Mouse (Mus musculus) erythroblast, embryonic 14.5 days (primary cell): Measurements from ENCODE around the gene Tssk6. TPM values are rescaled to one million over a fixed set of nuclear protein-coding genes. Genes with fewer than 3 reads are reported as not detected.
A peak's percentile ranks its signal among the peaks of the same experiment; 100 is the strongest.

Experiments
- H3K27me3 ChIP-seq: 2 replicates; pipeline ENCODE4 v1.6.1; 2012; ENCODE audit warnings: inconsistent platforms; ENCODE audit not compliant: control insufficient read depth
- H3K36me3 ChIP-seq: 2 replicates; pipeline ENCODE4 v1.6.1; 2012; ENCODE audit warnings: mild to moderate bottlenecking, inconsistent platforms; ENCODE audit not compliant: control insufficient read depth
- H3K4me1 ChIP-seq: 2 replicates; pipeline ENCODE4 v1.6.1; 2012; ENCODE audit warnings: inconsistent platforms; ENCODE audit not compliant: control insufficient read depth
- H3K4me3 ChIP-seq: replicated peaks from 2 replicates; pipeline ENCODE3; 2012; ENCODE audit warnings: moderate library complexity, mild to moderate bottlenecking, inconsistent platforms
- H3K9me3 ChIP-seq: 2 replicates; pipeline ENCODE4 v1.6.1; 2012; ENCODE audit warnings: low read length, inconsistent platforms, mixed read lengths; ENCODE audit not compliant: control insufficient read depth
- GATA1 ChIP-seq: IDR thresholded peaks from 2 replicates; pipeline ENCODE4 v1.6.1; 2012; ENCODE audit warnings: low read length, inconsistent platforms, mixed read lengths
- TAL1 ChIP-seq: IDR thresholded peaks from 3 replicates; pipeline ENCODE4 v1.6.1; 2012; ENCODE audit warnings: low read length, inconsistent platforms, mixed read lengths
- polyA plus RNA-seq: library from polyadenylated mRNA; stranded (reverse); fragments of >175 nt; gene quantifications from 2 replicates; pipeline ENCODE4 v1.2.3, GENCODE M21; 2012

Gene Tssk6
- polyA plus RNA-seq, 1 experiment: 0.10 TPM

DNA sequence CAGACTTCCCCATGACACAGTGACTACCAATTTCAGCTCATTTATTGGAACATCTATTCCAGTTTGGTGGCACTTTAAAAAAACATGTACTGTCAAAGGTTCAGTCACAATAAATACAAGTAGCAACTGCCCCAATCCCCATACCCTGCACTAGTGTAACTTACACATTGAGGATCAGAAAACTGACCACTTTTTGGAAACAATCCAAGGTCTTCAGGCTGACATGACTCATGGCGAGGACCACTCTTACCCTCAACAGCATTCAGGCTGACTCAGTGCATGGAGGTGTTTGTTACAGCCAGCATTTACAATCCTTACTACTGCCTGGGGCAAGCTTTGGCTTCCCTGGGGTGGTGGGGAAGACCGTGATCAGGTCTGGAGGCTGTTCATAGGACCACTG is 5.1 kb downstream of the Tssk6 start:
- peaks cover 49% of the 10 kb centered on the region for H3K4me1 ChIP-seq
- TF ChIP-seq GATA1: no peak
- no peak for TF ChIP-seq TAL1
- H3K9me3 ChIP-seq: no peaks in the 10 kb centered on the region
- peaks cover 56% of the 10 kb centered on the region for H3K36me3 ChIP-seq
- no peaks in the 10 kb centered on the region for H3K27me3 ChIP-seq
- H3K4me3 ChIP-seq: no peak overlapping the region

DNA sequence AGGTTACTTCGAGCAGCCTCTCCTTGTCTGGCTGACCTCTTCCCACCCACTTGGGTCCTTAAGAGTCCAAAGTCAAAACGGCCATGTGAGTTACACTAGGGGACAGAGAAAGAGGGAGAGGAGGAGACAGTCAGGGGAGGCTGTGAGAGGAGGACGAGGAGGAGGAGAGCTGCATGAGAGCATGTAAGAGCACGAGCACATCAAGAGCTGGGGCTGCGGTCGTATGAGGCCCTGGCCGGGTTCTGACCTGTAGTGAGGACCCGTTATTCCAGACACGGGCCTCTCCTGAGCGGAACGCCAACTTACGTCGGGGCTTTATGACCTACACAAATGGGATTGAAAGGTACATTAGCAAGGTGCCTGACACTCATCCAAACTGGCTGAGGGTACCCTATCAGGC is 9.9 kb downstream of the Tssk6 start:
- H3K9me3 ChIP-seq: no peaks in the 10 kb centered on the region
- H3K4me3 ChIP-seq: no peak overlapping the region
- H3K4me1 ChIP-seq: peaks cover 7% of the 10 kb centered on the region
- H3K36me3 ChIP-seq: peaks cover 99% of the 10 kb centered on the region
- TF ChIP-seq TAL1: no peak
- no peak for TF ChIP-seq GATA1
- H3K27me3 ChIP-seq: no peaks in the 10 kb centered on the region

DNA sequence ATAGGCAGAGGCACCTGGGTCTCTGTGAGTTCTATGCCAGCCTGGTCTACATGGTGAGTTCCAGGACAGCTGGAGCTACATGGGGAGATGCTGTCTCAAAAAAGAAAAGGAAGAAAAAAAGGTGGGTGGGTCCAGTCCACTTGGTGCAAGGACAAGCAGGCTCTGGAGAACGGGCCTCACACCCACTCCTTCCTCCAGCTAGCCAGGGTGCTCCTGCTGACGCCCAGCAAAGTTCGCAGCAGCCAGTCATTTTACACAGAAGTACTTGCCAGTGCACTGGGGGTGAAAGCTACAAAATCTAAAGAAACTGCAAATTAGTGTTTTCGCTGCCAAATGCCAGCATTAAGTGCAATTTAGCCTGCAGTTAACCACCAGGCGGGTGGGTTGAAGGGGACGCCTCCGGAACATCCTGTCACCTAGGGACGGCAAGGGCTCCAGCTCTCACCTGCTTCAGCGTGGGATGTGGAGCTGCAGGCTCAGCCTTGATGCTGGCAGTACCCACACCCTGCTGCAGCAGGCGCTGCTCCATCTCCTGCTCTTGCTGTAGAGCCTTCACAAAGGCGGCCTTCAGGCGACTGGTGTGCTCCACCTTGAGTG is 10.6 kb downstream of the Tssk6 start:
- TF ChIP-seq GATA1: no peak
- TF ChIP-seq TAL1: no peak
- Histone ChIP-seq H3K4me1 (peaks cover 7% of the 10 kb centered on the region), H3K9me3 (no peaks in the 10 kb centered on the region), H3K4me3 (no peak overlapping the region), H3K27me3 (no peaks in the 10 kb centered on the region), H3K36me3 (peaks cover 100% of the 10 kb centered on the region)

DNA sequence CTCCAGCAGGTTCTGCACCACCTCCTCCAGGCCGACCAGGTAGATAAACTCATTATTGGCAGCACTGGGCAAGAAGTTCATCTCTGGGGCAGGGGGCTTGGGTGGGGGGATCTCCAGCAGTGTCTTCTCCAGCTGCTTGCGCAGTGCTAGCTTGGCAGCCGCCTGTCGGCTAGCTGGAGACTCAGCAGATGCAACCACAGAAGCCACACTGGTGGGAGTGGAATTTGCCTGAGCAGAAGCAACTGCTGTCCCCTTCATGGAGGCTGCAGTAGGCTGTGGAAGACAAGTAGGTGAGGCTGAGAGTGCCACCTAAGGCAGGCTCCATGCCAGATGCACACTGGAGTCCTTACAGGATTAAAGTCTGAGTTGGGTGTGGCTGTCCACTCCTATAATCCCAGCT is 12.5 kb downstream of the Tssk6 start:
- TF ChIP-seq TAL1 (no peak), GATA1 (no peak)
- peaks cover 14% of the 10 kb centered on the region for H3K4me1 ChIP-seq
- H3K4me3 ChIP-seq: no peak overlapping the region
- no peaks in the 10 kb centered on the region for H3K27me3 ChIP-seq
- H3K9me3 ChIP-seq: no peaks in the 10 kb centered on the region
- peaks cover 94% of the 10 kb centered on the region for H3K36me3 ChIP-seq

DNA sequence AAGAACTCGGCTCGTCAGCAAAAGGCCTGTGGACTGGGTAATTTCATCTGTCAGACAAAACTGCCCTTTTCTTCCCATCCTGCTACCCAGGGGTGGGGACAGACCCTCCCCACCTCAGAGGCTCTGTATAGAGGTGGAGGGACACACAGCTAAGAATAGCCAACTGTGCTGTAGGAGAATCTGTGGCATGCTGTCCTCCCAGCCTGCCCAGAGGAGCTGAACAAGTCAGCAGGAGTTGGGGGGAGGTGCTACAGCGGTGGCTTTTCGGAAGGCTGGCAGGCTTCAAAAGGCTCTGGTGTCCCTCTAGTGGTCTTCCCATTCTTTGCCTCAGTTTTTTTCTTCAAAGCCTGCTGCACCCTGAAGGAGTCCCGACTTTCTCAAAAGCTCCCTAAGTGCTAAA is 13.8 kb downstream of the Tssk6 start:
- H3K9me3 ChIP-seq: no peaks in the 10 kb centered on the region
- no peaks in the 10 kb centered on the region for H3K27me3 ChIP-seq
- H3K36me3 ChIP-seq: peaks cover 87% of the 10 kb centered on the region
- no peak for TF ChIP-seq TAL1
- no peak for TF ChIP-seq GATA1
- H3K4me3 ChIP-seq: no peak overlapping the region
- H3K4me1 ChIP-seq: peaks cover 24% of the 10 kb centered on the region

DNA sequence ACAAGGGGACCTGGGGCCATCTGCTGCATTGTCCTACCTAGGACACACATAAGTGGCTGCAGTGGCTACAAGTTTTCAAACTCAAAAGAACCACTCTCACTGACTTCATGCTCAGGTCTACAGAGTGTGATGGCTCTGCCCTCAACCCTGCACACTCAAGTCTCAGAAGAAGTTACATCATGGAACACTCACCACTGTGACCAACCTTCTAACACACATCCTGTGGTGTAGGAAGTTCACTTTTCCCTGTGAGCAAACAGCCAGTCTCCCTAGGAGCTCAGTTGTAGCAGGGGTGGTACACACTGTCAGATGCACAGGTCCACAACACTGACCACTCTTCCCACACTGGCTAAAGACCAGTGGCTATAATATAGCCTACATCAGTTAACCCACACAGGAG is 16.5 kb downstream of the Tssk6 start:
- no peak for TF ChIP-seq TAL1
- no peak for TF ChIP-seq GATA1
- H3K36me3 ChIP-seq: peaks cover 85% of the 10 kb centered on the region
- no peaks in the 10 kb centered on the region for H3K27me3 ChIP-seq
- H3K4me3 ChIP-seq: no peak overlapping the region
- H3K9me3 ChIP-seq: no peaks in the 10 kb centered on the region
- peaks cover 36% of the 10 kb centered on the region for H3K4me1 ChIP-seq

DNA sequence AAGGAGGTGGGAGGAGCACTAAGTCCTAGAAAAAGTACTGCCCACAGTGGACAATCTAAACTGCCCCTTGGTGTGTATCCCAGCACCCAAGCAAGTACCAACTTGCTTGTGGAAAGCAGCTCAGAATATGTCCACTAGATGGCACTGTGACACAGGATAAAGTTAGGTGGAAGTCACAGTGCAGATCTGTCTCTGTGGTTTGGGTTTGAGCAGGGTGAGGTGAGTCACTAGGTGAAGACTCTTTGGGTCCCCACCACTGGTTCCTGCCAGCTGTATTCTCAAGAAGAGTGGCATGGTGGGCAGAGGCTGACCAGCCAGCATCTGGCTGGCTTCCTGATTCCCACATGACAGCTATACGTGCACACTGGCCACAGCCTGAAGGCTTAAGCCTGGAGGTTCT is 17.0 kb downstream of the Tssk6 start:
- TF ChIP-seq TAL1: no peak
- TF ChIP-seq GATA1: no peak
- Histone ChIP-seq H3K36me3 (peaks cover 85% of the 10 kb centered on the region), H3K4me1 (peaks cover 36% of the 10 kb centered on the region), H3K4me3 (no peak overlapping the region), H3K27me3 (no peaks in the 10 kb centered on the region), H3K9me3 (no peaks in the 10 kb centered on the region)

DNA sequence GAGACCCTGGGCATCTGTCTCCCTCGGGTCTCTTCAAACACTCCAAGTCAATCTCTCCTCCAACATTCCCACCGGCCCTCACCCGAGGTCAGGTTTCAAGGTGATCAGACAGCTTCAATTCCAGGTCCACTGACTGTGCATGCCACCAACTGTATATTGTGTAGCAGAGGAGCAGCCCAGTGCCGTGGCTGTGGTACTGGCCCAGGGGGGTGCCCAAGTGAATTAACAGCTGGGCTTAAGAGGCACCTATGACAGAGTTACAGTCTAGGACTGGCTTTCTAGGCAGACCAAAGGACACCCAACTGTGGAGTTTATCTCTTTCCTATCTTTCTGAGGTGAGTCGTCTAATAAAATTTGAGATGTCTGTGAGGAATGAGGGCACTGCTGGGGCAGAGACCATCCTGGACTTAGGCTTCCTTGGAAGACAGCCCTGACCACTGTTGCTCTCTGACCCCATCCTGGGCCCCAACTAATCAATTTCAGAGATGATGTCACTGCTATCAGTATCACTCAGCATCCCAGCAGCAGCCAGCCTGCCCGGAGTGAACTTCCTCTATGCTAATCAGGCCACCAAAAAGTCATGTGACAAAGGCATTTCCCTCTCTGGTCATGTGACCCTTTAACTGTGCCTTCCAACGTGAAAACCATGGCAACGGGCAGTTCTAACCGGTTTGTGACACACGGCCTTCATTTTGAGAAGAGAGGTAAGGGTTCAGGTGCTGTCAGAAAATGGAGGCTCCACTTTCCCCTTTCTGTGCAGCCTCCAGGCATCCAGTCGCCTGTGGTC is 18.1 kb downstream of the Tssk6 start:
- peaks cover 36% of the 10 kb centered on the region for H3K4me1 ChIP-seq
- H3K4me3 ChIP-seq: peak overlapping the region; percentile 5
- no peaks in the 10 kb centered on the region for H3K27me3 ChIP-seq
- H3K36me3 ChIP-seq: peaks cover 79% of the 10 kb centered on the region
- H3K9me3 ChIP-seq: no peaks in the 10 kb centered on the region
- TF ChIP-seq TAL1 (no peak), GATA1 (no peak)

DNA sequence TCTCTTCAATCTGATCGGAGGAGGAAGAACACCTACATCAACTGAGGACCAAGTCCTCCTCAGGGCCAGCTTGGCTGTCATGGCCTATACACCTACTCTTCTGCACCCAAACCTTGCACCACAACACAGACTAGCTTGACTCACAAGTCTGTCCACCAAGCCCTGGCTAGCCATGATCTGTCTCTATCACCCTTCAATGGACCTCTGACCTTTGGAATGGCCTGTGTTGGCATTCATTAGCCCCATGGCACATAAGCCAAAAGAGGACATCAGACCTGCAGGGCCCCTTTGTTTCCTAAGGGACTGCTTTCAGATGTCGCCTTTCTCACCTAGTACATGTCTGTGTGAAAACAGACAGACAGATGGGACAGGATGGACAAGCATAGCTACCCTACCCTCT is 19.2 kb downstream of the Tssk6 start:
- Histone ChIP-seq H3K36me3 (peaks cover 79% of the 10 kb centered on the region), H3K4me3 (no peak overlapping the region), H3K27me3 (no peaks in the 10 kb centered on the region), H3K4me1 (peaks cover 36% of the 10 kb centered on the region), H3K9me3 (no peaks in the 10 kb centered on the region)
- no peak for TF ChIP-seq GATA1

DNA sequence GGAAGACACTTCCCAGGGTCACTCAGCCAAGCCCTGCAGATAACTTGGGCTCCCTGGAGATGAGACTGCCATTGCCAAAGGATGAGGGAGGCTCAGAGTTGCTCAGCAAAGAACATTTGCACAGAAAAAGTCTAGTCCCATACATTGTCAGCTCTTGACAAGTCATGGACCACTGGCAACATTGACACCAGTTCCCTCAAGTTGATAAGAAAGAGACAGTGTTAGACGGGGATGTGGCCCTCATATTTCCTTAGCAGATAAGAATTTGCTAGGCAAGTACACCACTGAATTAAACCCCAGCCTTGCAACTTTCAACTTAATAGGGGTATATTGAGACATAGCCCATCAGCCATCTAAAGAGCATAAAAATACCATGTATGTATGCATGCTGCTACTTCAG is 22.0 kb downstream of the Tssk6 start:
- H3K36me3 ChIP-seq: peaks cover 79% of the 10 kb centered on the region
- peaks cover 29% of the 10 kb centered on the region for H3K4me1 ChIP-seq
- TF ChIP-seq TAL1 (no peak), GATA1 (no peak)
- no peaks in the 10 kb centered on the region for H3K9me3 ChIP-seq
- H3K4me3 ChIP-seq: no peak overlapping the region
- no peaks in the 10 kb centered on the region for H3K27me3 ChIP-seq
